Mouse (Mus musculus): ENCODE measurements at regions not wholly inside any gene's neighbourhood (a gene's known extent, or its start where the extent isn't known, plus 50 kb on each side); places are given as distances from the start of the nearest gene placed in this dataset.

DNA sequence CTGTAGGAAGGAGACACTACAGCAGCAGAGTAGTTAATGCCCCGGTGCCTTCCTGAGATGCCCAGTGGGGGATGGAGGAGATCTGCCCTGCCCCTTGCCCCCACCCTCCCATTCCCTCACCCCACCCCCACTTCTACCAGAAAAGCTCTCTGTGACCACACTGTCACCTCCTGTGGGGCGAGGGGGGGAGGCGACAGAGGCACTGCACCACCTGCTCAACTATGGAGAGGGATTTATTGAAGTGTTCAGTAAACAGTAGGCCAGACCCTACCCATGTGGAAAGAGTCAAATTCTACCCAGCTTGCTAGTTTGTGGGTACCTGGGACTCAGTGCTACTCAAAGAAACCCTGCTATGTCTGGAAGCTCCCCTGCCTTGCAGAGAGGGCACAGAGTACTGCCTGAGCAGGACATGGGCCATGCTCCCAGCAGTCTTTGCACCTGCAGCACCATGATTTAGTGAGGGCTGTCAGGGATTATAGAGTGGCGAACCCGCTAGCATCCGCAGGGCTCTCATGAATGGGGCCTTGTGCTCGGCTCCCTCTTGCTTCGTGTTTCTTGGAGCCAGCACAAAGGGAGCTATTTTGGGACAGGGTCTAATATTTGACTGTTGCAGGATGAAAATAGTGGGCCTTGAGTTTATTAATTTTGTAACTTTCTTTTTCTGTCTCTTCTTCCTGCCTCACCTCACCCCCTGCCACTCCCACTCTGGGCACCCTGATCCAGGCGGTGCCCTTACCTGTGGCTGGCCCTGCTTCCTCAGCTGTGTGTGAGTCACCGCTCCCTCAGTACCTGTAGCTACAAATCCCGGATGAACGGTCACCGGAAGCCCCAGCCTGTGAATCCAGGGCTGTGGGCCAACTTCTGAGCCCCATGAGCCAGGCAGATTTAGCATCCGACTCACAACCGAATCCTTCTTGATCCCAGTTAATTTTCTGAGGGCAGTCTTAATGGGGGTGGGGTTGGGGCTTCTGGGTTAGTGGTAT is 218.2 kb downstream of the Cdc5l start:
- Histone ChIP-seq H3K4me2 (no peak overlapping the region), H3K4me3 (ENCODE audit: low read depth, low read length) (no peak overlapping the region), H3K9me3 (replicated peaks; ENCODE audit: control insufficient read depth, low read length) (no peaks in the 10 kb centered on the region), H3K9ac (ENCODE audit: low read depth, low read length) (no peak overlapping the region), H3K27ac (ENCODE audit: low read depth, low read length) (no peak overlapping the region), H3K36me3 (ENCODE audit: control insufficient read depth, insufficient read depth, low read length) (no peaks in the 10 kb centered on the region), H3K27me3 (ENCODE audit: control insufficient read depth, insufficient read depth, low read length) (no peaks in the 10 kb centered on the region), H3K4me1 (ENCODE audit: control insufficient read depth, insufficient read depth, low read length) (no peaks in the 10 kb centered on the region)
- ATAC-seq (replicated peaks; ENCODE audit: insufficient number of reproducible peaks, low FRiP score, low TSS enrichment): no peak
- WGBS (ENCODE audit: insufficient replicate concordance): 75% methylated on average over 15 of the region's 15 CpGs

DNA sequence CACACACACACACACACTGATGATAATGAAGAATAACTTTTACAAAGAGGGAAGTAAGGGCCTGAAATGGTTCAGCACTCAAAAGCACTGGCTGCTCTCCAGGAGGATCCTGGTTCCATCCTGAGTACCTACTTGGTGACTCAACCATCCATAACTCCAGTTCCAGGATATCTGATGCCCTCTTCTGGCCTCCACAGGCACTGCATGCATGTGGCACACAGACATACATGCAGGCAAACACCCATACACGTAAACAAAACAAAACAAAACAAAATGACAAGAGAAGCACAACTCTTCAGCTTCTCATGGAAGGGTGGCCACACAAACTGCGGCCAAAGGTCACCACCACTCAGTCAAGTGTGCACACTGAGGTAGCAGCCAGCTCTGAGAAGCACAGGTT is 222.6 kb downstream of the Cdc5l start:
- Histone ChIP-seq H3K4me3 (ENCODE audit: low read depth, low read length) (no peak overlapping the region), H3K4me1 (ENCODE audit: control insufficient read depth, insufficient read depth, low read length) (peaks cover 11% of the 10 kb centered on the region), H3K27ac (ENCODE audit: low read depth, low read length) (no peak overlapping the region), H3K9ac (ENCODE audit: low read depth, low read length) (no peak overlapping the region), H3K36me3 (ENCODE audit: control insufficient read depth, insufficient read depth, low read length) (no peaks in the 10 kb centered on the region), H3K9me3 (replicated peaks; ENCODE audit: control insufficient read depth, low read length) (no peaks in the 10 kb centered on the region), H3K27me3 (ENCODE audit: control insufficient read depth, insufficient read depth, low read length) (no peaks in the 10 kb centered on the region), H3K4me2 (no peak overlapping the region)
- ATAC-seq (replicated peaks; ENCODE audit: insufficient number of reproducible peaks, low FRiP score, low TSS enrichment): no peak
- 81% methylated on average over 2 of the region's 2 CpGs for WGBS (ENCODE audit: insufficient replicate concordance)

DNA sequence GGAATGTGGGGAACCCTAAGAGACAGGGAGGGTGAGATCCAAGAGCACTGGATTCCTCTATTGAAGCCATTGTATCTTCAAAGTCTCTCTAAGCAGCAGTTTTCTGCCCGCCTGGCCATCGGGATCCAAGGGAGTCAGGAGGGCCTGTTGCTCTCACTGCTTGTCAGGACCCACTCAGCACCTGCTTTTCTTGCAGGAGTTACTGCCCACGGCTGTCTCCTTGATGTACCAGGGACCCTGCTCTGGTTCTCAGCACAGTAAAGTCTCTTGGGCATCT is 224.2 kb downstream of the Cdc5l start:
- no peak for ATAC-seq (replicated peaks; ENCODE audit: insufficient number of reproducible peaks, low FRiP score, low TSS enrichment)
- no peak overlapping the region for H3K9ac ChIP-seq (ENCODE audit: low read depth, low read length)
- no peak overlapping the region for H3K27ac ChIP-seq (ENCODE audit: low read depth, low read length)
- 41% methylated on average over 3 of the region's 3 CpGs for WGBS (ENCODE audit: insufficient replicate concordance)
- H3K4me1 ChIP-seq (ENCODE audit: control insufficient read depth, insufficient read depth, low read length): peaks cover 11% of the 10 kb centered on the region
- no peaks in the 10 kb centered on the region for H3K9me3 ChIP-seq (replicated peaks; ENCODE audit: control insufficient read depth, low read length)
- H3K4me3 ChIP-seq (ENCODE audit: low read depth, low read length): no peak overlapping the region
- no peaks in the 10 kb centered on the region for H3K36me3 ChIP-seq (ENCODE audit: control insufficient read depth, insufficient read depth, low read length)
- H3K4me2 ChIP-seq: no peak overlapping the region
- no peaks in the 10 kb centered on the region for H3K27me3 ChIP-seq (ENCODE audit: control insufficient read depth, insufficient read depth, low read length)

DNA sequence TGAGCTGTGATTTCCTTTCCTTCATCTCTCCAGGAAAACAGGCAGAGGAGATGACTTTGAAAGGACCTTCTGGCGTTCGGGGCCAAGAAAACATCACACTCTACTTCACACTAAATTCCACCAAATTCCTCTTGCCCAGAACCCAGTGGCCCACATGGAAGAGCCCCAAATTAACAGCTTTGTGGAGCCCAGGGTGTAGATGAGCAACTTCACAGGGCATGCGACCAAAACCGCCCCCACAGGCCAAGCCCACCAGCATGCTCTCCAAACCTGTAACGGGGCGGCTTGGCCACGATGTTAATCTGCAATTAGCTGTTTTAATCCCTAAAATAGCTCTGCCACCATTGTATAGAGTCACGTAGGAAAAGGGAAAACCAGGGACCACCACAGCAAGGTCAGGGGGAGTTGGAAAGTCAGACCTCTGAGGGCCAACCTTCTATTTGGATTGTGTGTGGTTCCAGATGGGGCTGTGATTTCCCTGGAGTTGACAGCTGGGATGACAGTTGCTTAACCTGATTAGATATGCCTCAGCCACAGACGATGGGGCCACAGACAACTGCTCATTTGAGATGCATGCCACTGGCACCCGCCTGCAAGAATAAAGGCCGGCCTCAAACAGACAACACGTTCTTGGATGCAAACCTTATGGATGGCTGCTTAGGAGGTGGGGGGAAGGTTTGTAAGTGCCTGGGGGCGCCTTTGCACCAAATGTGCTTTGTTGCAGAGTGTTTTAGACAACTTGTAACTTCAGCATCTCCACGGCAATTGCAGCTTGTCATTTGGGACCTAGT is 224.7 kb downstream of the Cdc5l start:
- H3K9me3 ChIP-seq (replicated peaks; ENCODE audit: control insufficient read depth, low read length): no peaks in the 10 kb centered on the region
- peaks cover 11% of the 10 kb centered on the region for H3K4me1 ChIP-seq (ENCODE audit: control insufficient read depth, insufficient read depth, low read length)
- 38% methylated on average over 14 of the region's 14 CpGs for WGBS (ENCODE audit: insufficient replicate concordance)
- H3K4me2 ChIP-seq: no peak overlapping the region
- no peaks in the 10 kb centered on the region for H3K36me3 ChIP-seq (ENCODE audit: control insufficient read depth, insufficient read depth, low read length)
- no peak overlapping the region for H3K27ac ChIP-seq (ENCODE audit: low read depth, low read length)
- no peak for ATAC-seq (replicated peaks; ENCODE audit: insufficient number of reproducible peaks, low FRiP score, low TSS enrichment)
- no peak overlapping the region for H3K4me3 ChIP-seq (ENCODE audit: low read depth, low read length)
- H3K27me3 ChIP-seq (ENCODE audit: control insufficient read depth, insufficient read depth, low read length): no peaks in the 10 kb centered on the region
- no peak overlapping the region for H3K9ac ChIP-seq (ENCODE audit: low read depth, low read length)

DNA sequence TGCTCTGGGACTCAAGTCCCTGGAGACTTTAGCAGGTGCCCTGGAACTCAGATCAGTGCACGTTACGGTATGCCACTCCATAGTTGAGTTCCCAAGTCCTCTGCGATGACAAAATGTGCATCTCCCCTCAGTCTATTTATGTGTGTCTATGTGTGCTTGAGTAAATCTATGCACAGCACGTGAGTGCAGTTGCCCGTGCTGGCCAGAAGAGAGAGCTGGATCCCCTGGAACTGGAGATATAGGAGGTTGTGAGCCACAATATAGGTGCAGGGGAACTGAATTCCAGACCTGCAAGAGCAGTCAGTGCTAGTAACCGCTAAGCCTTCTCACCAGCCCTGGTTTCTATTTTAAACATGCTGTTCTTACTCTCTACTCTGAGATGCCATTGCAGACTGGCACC is 237.8 kb downstream of the Cdc5l start:
- H3K4me3 ChIP-seq (ENCODE audit: low read depth, low read length): no peak overlapping the region
- WGBS (ENCODE audit: insufficient replicate concordance): 82% methylated on average over 6 of the region's 6 CpGs
- no peak for ATAC-seq (replicated peaks; ENCODE audit: insufficient number of reproducible peaks, low FRiP score, low TSS enrichment)
- H3K27me3 ChIP-seq (ENCODE audit: control insufficient read depth, insufficient read depth, low read length): no peaks in the 10 kb centered on the region
- no peaks in the 10 kb centered on the region; the same call in 1 of the 2 replicates for H3K4me1 ChIP-seq (ENCODE audit: control insufficient read depth, insufficient read depth, low read length)
- H3K9me3 ChIP-seq (replicated peaks; ENCODE audit: control insufficient read depth, low read length): no peaks in the 10 kb centered on the region
- H3K36me3 ChIP-seq (ENCODE audit: control insufficient read depth, insufficient read depth, low read length): no peaks in the 10 kb centered on the region
- no peak overlapping the region for H3K4me2 ChIP-seq
- H3K27ac ChIP-seq (ENCODE audit: low read depth, low read length): no peak overlapping the region
- no peak overlapping the region for H3K9ac ChIP-seq (ENCODE audit: low read depth, low read length)

DNA sequence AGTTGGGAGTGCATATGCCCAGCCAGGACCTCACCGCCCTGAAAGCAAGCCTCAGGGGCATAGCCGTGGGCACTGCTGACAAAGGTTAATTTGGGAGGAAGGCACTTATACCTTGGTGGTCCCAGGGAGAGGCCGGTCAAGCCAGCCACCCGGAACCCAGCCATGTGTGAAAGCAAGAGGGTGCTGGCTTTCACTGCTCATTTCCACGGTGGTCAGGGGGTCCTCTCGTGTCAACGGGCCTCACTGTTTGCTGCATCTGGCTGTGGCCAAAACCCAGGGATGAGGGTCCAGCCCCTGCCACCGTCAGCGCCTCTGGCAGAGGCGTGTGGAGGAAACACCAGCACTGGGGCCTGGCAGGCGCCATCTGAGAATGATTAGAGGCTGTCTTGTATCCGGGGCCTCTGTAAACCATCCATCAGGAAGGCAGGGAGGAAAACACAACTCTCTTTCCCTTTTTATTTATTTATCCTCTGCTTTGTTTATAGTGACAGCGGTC is 238.7 kb downstream of the Cdc5l start:
- no peaks in the 10 kb centered on the region for H3K9me3 ChIP-seq (replicated peaks; ENCODE audit: control insufficient read depth, low read length)
- no peak overlapping the region for H3K4me2 ChIP-seq
- H3K27ac ChIP-seq (ENCODE audit: low read depth, low read length): no peak overlapping the region
- H3K4me1 ChIP-seq (ENCODE audit: control insufficient read depth, insufficient read depth, low read length): no peaks in the 10 kb centered on the region; the same call in 1 of the 2 replicates
- H3K4me3 ChIP-seq (ENCODE audit: low read depth, low read length): no peak overlapping the region
- no peaks in the 10 kb centered on the region for H3K36me3 ChIP-seq (ENCODE audit: control insufficient read depth, insufficient read depth, low read length)
- ATAC-seq (replicated peaks; ENCODE audit: insufficient number of reproducible peaks, low FRiP score, low TSS enrichment): no peak
- H3K9ac ChIP-seq (ENCODE audit: low read depth, low read length): no peak overlapping the region
- H3K27me3 ChIP-seq (ENCODE audit: control insufficient read depth, insufficient read depth, low read length): no peaks in the 10 kb centered on the region
- WGBS (ENCODE audit: insufficient replicate concordance): 46% methylated on average over 13 of the region's 13 CpGs

DNA sequence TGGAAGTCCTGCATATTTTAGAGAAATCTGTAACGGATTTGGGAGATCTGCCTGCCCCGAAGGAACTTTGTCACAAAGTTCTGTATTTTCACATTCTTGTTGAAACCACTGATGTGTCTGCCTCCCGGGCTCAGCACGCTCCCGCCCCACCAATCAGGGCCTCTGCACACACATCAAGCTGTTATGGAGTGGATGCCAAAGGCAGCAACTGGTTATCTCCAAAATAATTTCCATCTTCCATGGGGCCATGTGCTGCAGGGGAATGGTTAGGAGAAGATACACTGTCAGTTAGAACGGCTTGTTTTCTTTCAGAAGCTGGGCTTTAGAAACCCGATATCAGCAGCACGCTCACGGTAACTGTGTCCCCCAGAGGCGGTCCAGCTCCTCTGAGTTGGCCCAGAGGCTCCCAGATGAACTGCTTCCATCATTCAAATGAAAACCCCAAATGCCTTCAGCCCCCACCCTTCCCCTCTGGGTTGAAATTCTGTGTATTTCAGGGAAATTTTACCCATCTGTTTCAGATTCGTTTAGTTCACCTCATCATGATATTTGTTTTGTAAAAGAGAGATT is 240.0 kb downstream of the Cdc5l start:
- Histone ChIP-seq H3K9me3 (replicated peaks; ENCODE audit: control insufficient read depth, low read length) (no peaks in the 10 kb centered on the region), H3K4me1 (ENCODE audit: control insufficient read depth, insufficient read depth, low read length) (no peaks in the 10 kb centered on the region; the same call in 1 of the 2 replicates), H3K4me2 (no peak overlapping the region), H3K27me3 (ENCODE audit: control insufficient read depth, insufficient read depth, low read length) (no peaks in the 10 kb centered on the region), H3K36me3 (ENCODE audit: control insufficient read depth, insufficient read depth, low read length) (no peaks in the 10 kb centered on the region), H3K4me3 (ENCODE audit: low read depth, low read length) (no peak overlapping the region), H3K27ac (ENCODE audit: low read depth, low read length) (no peak overlapping the region), H3K9ac (ENCODE audit: low read depth, low read length) (no peak overlapping the region)
- no peak for ATAC-seq (replicated peaks; ENCODE audit: insufficient number of reproducible peaks, low FRiP score, low TSS enrichment)
- WGBS (ENCODE audit: insufficient replicate concordance): 46% methylated on average over 11 of the region's 11 CpGs

DNA sequence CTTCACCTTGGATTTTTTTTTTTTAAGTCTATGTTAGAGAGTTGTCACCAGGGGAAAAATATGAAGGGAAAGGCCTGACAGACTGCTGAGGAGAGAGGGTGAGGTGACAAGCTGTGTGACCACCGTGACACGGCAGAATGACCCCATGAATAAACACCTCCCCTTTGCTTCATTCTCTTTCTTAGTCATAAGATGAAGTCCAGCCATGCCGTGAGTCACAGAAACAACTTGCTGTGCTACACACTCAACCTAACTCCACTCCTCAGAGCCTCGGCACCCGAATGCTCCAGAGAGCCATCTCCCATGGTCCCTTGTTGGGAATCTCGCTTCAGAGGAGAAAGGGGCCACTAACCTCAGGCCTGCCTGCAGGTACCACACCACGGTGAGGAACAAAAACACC is 246.1 kb downstream of the Cdc5l start:
- no peak overlapping the region for H3K27ac ChIP-seq (ENCODE audit: low read depth, low read length)
- 84% methylated on average over 7 of the region's 7 CpGs for WGBS (ENCODE audit: insufficient replicate concordance)
- H3K9ac ChIP-seq (ENCODE audit: low read depth, low read length): no peak overlapping the region
- H3K4me3 ChIP-seq (ENCODE audit: low read depth, low read length): no peak overlapping the region
- no peaks in the 10 kb centered on the region for H3K9me3 ChIP-seq (replicated peaks; ENCODE audit: control insufficient read depth, low read length)
- H3K4me1 ChIP-seq (ENCODE audit: control insufficient read depth, insufficient read depth, low read length): no peaks in the 10 kb centered on the region
- ATAC-seq (replicated peaks; ENCODE audit: insufficient number of reproducible peaks, low FRiP score, low TSS enrichment): no peak
- H3K27me3 ChIP-seq (ENCODE audit: control insufficient read depth, insufficient read depth, low read length): no peaks in the 10 kb centered on the region
- H3K4me2 ChIP-seq: no peak overlapping the region
- no peaks in the 10 kb centered on the region for H3K36me3 ChIP-seq (ENCODE audit: control insufficient read depth, insufficient read depth, low read length)
